Comparison of ENCODE assay signal across 10 mouse cellular contexts in genomic region chr6:66401468-66401867, GRCm38 (mm10).
DNase-seq lines count a peak whose midpoint lies in the region; ATAC-seq and TF ChIP-seq lines count a peak whose summit lies in the region.
"Had no signal": no experiment of that assay in that cellular context is flagged by ENCODE, and none has a peak within 500 bp of the region (broad histone marks: within the 10 kb centered on the region; RNA-seq: fewer than 3 reads in every experiment).

No protein-coding gene starts in this region.

- H3K9me3 ChIP-seq in heart, postnatal 0 days (replicated peaks; ENCODE audit: control insufficient read depth, low read length) = no peaks in the 10 kb centered on the region
- H3K9me3 ChIP-seq in embryonic facial prominence, embryonic 10.5 days = no peaks in the 10 kb centered on the region
- no peaks in the 10 kb centered on the region for H3K9me3 ChIP-seq in forebrain, embryonic 16.5 days (ENCODE audit: control insufficient read depth, low read length)
- no peaks in the 10 kb centered on the region for H3K9me3 ChIP-seq in midbrain, embryonic 12.5 days
- H3K9me3 ChIP-seq: hindbrain, embryonic 15.5 days had no signal

- no peaks in the 10 kb centered on the region for H3K27me3 ChIP-seq in heart, postnatal 0 days (ENCODE audit: control insufficient read depth, insufficient read depth, low read length)
- H3K27me3 ChIP-seq in embryonic facial prominence, embryonic 10.5 days (replicated peaks; ENCODE audit: low read depth, poor library complexity, severe bottlenecking) = no peaks in the 10 kb centered on the region
- no peaks in the 10 kb centered on the region for H3K27me3 ChIP-seq in forebrain, embryonic 16.5 days (replicated peaks; ENCODE audit: control insufficient read depth, insufficient read depth, low read length)
- H3K27me3 ChIP-seq in midbrain, embryonic 12.5 days = no peaks in the 10 kb centered on the region
- H3K27me3 ChIP-seq: hindbrain, embryonic 15.5 days had no signal

- TF ChIP-seq EP300 in heart, postnatal 0 days (IDR thresholded peaks at IDR 0.05; ENCODE audit: low read depth) = no peak

- WGBS in heart, postnatal 0 days = 28% methylated on average over 5 of the region's 5 CpGs
- 46% methylated on average over 5 of the region's 5 CpGs for WGBS in embryonic facial prominence, embryonic 10.5 days
- WGBS in forebrain, embryonic 16.5 days = 12% methylated on average over 5 of the region's 5 CpGs
- WGBS in midbrain, embryonic 12.5 days = 30% methylated on average over 5 of the region's 5 CpGs

- TF ChIP-seq CTCF in heart, postnatal 0 days (IDR thresholded peaks at IDR 0.05; ENCODE audit: low read depth) = no peak

- DNase-seq in heart, postnatal 0 days (ENCODE audit: low spot score) = no peak
- DNase-seq in heart, adult 8-10 months (ENCODE audit: low spot score) = no peak
- DNase-seq in embryonic facial prominence, embryonic 10.5 days (ENCODE audit: low spot score) = no peak
- DNase-seq in adrenal gland, postnatal 10 days = no peak
- no peak for DNase-seq in ovary, adult 18-20 months (ENCODE audit: low spot score)
- no peak for DNase-seq in c-Kit-positive CD71-positive TER-119-positive erythroid progenitor cells, embryonic 14.5 days (ENCODE audit: low spot score)
- DNase-seq: lung, postnatal 10 days had no signal

- no peak for ATAC-seq in heart, postnatal 0 days (ENCODE audit: insufficient read depth, low read depth)
- 0 out of 2 replicates have a peak, but pooled peaks have one; percentile 15 for ATAC-seq in forebrain, embryonic 16.5 days
- ATAC-seq in midbrain, embryonic 12.5 days (ENCODE audit: low FRiP score, low read depth) = 0 out of 2 replicates have a peak, but pooled peaks have one; percentile 7

- H3K9ac ChIP-seq in heart, postnatal 0 days (replicated peaks; ENCODE audit: low read depth, low read length) = no peak overlapping the region
- H3K9ac ChIP-seq in forebrain, embryonic 16.5 days (replicated peaks; ENCODE audit: low read depth, low read length) = no peak overlapping the region
- no peak overlapping the region for H3K9ac ChIP-seq in midbrain, embryonic 12.5 days (replicated peaks)
- H3K9ac ChIP-seq: hindbrain, embryonic 15.5 days had no signal

- no peak overlapping the region for H3K27ac ChIP-seq in heart, postnatal 0 days (ENCODE audit: low read depth)
- peak overlapping the region; percentile 52 for H3K27ac ChIP-seq in embryonic facial prominence, embryonic 10.5 days (replicated peaks)
- no peak overlapping the region for H3K27ac ChIP-seq in forebrain, embryonic 16.5 days (ENCODE audit: low read length)
- H3K27ac ChIP-seq in midbrain, embryonic 12.5 days (replicated peaks) = peak overlapping the region; percentile 39; the same call in 1 of the 2 replicates
- H3K27ac ChIP-seq: hindbrain, embryonic 15.5 days had no signal

- H3K4me3 ChIP-seq in heart, postnatal 0 days (ENCODE audit: low read depth, low read length) = peak overlapping the region; percentile 3; the same call in 1 of the 2 replicates
- no peak overlapping the region for H3K4me3 ChIP-seq in embryonic facial prominence, embryonic 10.5 days
- H3K4me3 ChIP-seq in forebrain, embryonic 16.5 days (replicated peaks; ENCODE audit: low read length) = no peak overlapping the region
- no peak overlapping the region for H3K4me3 ChIP-seq in midbrain, embryonic 12.5 days
- H3K4me3 ChIP-seq: hindbrain, embryonic 15.5 days had no signal

- no peaks in the 10 kb centered on the region for H3K36me3 ChIP-seq in heart, postnatal 0 days (replicated peaks; ENCODE audit: control insufficient read depth, insufficient read depth, low read length)
- H3K36me3 ChIP-seq in embryonic facial prominence, embryonic 10.5 days (replicated peaks) = no peaks in the 10 kb centered on the region
- no peaks in the 10 kb centered on the region for H3K36me3 ChIP-seq in forebrain, embryonic 16.5 days (ENCODE audit: control insufficient read depth, insufficient read depth)
- no peaks in the 10 kb centered on the region for H3K36me3 ChIP-seq in midbrain, embryonic 12.5 days
- H3K36me3 ChIP-seq: hindbrain, embryonic 15.5 days had no signal

- peaks cover 3% of the 10 kb centered on the region; the same call in 1 of the 2 replicates for H3K4me1 ChIP-seq in heart, postnatal 0 days (ENCODE audit: control insufficient read depth, insufficient read depth)
- peaks cover 15% of the 10 kb centered on the region for H3K4me1 ChIP-seq in embryonic facial prominence, embryonic 10.5 days
- H3K4me1 ChIP-seq in forebrain, embryonic 16.5 days (replicated peaks; ENCODE audit: control insufficient read depth, insufficient read depth, low read length) = 0 out of 2 replicates have a peak, but pooled peaks cover 6% of the 10 kb centered on the region
- H3K4me1 ChIP-seq in midbrain, embryonic 12.5 days = peaks cover 11% of the 10 kb centered on the region
- H3K4me1 ChIP-seq: hindbrain, embryonic 15.5 days had no signal

- H3K4me2 ChIP-seq in heart, postnatal 0 days (ENCODE audit: low read depth, low read length) = peak overlapping the region; percentile 37; the same call in 1 of the 2 replicates
- H3K4me2 ChIP-seq in forebrain, embryonic 16.5 days (ENCODE audit: low read length) = no peak overlapping the region
- no peak overlapping the region for H3K4me2 ChIP-seq in midbrain, embryonic 12.5 days (replicated peaks)
- H3K4me2 ChIP-seq: hindbrain, embryonic 15.5 days had no signal

Comparison
In these comparisons a context has a peak if more than half of its experiments do, and no peak if none do; other contexts are left out.
1. H3K27ac ChIP-seq: peak in embryonic facial prominence, embryonic 10.5 days (single experiment) and midbrain, embryonic 12.5 days (single experiment); none in heart, postnatal 0 days (single experiment) and forebrain, embryonic 16.5 days (single experiment).